Mouse (Mus musculus) left cerebral cortex, adult 8-10 months (tissue): ENCODE results near the gene Cyp26b1. TPM values are rescaled to one million over a fixed set of nuclear protein-coding genes. Genes with fewer than 3 reads are reported as not detected.
A peak's percentile ranks its signal among the peaks of the same experiment; 100 is the strongest.

ENCODE experiments used
- DNase-seq, 2 experiments: peaks; one replicate each; pipeline ENCODE4 v3.0.0; 2022; ENCODE audit warnings: low spot score in 2 of 2
- total RNA-seq, 4 experiments: library from RNA; stranded (reverse); gene quantifications; 2 replicates each; pipeline ENCODE4 v1.2.4; 2022

The Cyp26b1 gene
- total RNA-seq, 4 experiments from 2014 or later = 4.4 to 8.9 (median 6.2) TPM

GRCm38 (mm10) chr6:84566825-84567224 is 26.9 kb downstream of the Cyp26b1 start:
- no peak for DNase-seq

GRCm38 (mm10) chr6:84565245-84565644 is 28.5 kb downstream of the Cyp26b1 start:
- no peak for DNase-seq

- no peak for DNase-seq
Observed at GRCm38 (mm10) chr6:84562948-84563347, 30.8 kb downstream of the Cyp26b1 start.

- no peak for DNase-seq
Observed at GRCm38 (mm10) chr6:84561171-84561570, 32.5 kb downstream of the Cyp26b1 start.

GRCm38 (mm10) chr6:84549852-84550437 is 43.8 kb downstream of the Cyp26b1 start:
- no peak for DNase-seq

- no peak for DNase-seq
Observed at GRCm38 (mm10) chr6:84545428-84545827, 48.3 kb downstream of the Cyp26b1 start.

- DNase-seq = no peak
Observed at GRCm38 (mm10) chr6:84544359-84544758, 49.3 kb downstream of the Cyp26b1 start.

- DNase-seq = no peak
Observed at GRCm38 (mm10) chr6:84543516-84543915, 50.2 kb downstream of the Cyp26b1 start.

- no peak for DNase-seq
Observed at GRCm38 (mm10) chr6:84539924-84540323, 53.8 kb downstream of the Cyp26b1 start.

- no peak for DNase-seq
Observed at GRCm38 (mm10) chr6:84538681-84539080, 55.0 kb downstream of the Cyp26b1 start.

- DNase-seq = no peak
Observed at GRCm38 (mm10) chr6:84537611-84538197, 56.0 kb downstream of the Cyp26b1 start.

- DNase-seq = peak in 1 of 2 experiments; percentile 32
Observed at GRCm38 (mm10) chr6:84534944-84535343, 58.8 kb downstream of the Cyp26b1 start.

GRCm38 (mm10) chr6:84529912-84530311 is 63.8 kb downstream of the Cyp26b1 start:
- no peak for DNase-seq

GRCm38 (mm10) chr6:84524901-84525601 is 68.7 kb downstream of the Cyp26b1 start:
- DNase-seq = no peak
